Mouse (Mus musculus) lung, embryonic 16.5 days (tissue): ENCODE measurements around the gene Gabarapl1. TPM values are rescaled to one million over a fixed set of nuclear protein-coding genes. Genes with fewer than 3 reads are reported as not detected.

Experiments
- ATAC-seq: fragments of 200-750 bp; cut with Nextera tagmentation; 2 replicates; pipeline ENCODE4 v1.8.0; 2017; ENCODE audit warnings: low read depth, mild to moderate bottlenecking, moderate library complexity
- H3K27ac ChIP-seq: fragments of 300-500 bp; sonication (generic); 2 replicates; pipeline ENCODE4 v1.5.1; 2014; ENCODE audit warnings: mild to moderate bottlenecking, control low read depth, low read length
- H3K27me3 ChIP-seq: fragments of 300-500 bp; sonication (generic); 2 replicates; pipeline ENCODE4 v1.6.1; 2014; ENCODE audit warnings: low read depth, low read length, mixed read lengths; ENCODE audit not compliant: control insufficient read depth, insufficient read depth
- H3K36me3 ChIP-seq: fragments of 300-500 bp; sonication (generic); 2 replicates; pipeline ENCODE4 v1.6.1; 2014; ENCODE audit warnings: low read length; ENCODE audit not compliant: control insufficient read depth, insufficient read depth
- H3K4me1 ChIP-seq: fragments of 300-500 bp; sonication (generic); replicated peaks from 2 replicates; pipeline ENCODE4 v1.6.1; 2014; ENCODE audit warnings: low read length, mixed read lengths; ENCODE audit not compliant: control insufficient read depth, insufficient read depth
- H3K4me2 ChIP-seq: fragments of 300-500 bp; sonication (generic); 2 replicates; pipeline ENCODE4 v1.6.1; 2014; ENCODE audit warnings: low read depth, low read length, control low read depth
- H3K4me3 ChIP-seq: fragments of 300-500 bp; sonication (generic); 2 replicates; pipeline ENCODE4 v1.5.1; 2014; ENCODE audit warnings: mild to moderate bottlenecking, low read length, control low read depth
- H3K9ac ChIP-seq: fragments of 300-500 bp; sonication (generic); 2 replicates; pipeline ENCODE4 v1.6.1; 2014; ENCODE audit warnings: low read length, control low read depth
- H3K9me3 ChIP-seq: fragments of 300-500 bp; sonication (generic); 2 replicates; pipeline ENCODE4 v1.6.1; 2016; ENCODE audit warnings: low read length; ENCODE audit not compliant: control insufficient read depth
- WGBS: fragments of 180-500 bp; shearing (Covaris S2); extraction: QIAGEN DNeasy Blood & Tissue Kit; methylation state at CpG from one replicate; pipeline ENCODE4 v1.1.7; 2014; 5-methylcytosine and 5-hydroxymethylcytosine counted together
- polyA plus RNA-seq: library from polyadenylated mRNA; unstranded; fragments of >200 nt; fragmentation: Nextera tagmentation; extraction: Ambion mirVana; gene quantifications from 2 replicates; pipeline ENCODE4 v1.2.1, GENCODE M21; 2015

Gabarapl1 gene
- polyA plus RNA-seq, 1 experiment from 2014 or later: 48.0 TPM

GRCm38 (mm10) chr6:129512868-129513267, 20.1 kb upstream of the Gabarapl1 start:
- Histone ChIP-seq H3K9ac (no peak overlapping the region), H3K4me1 (peaks cover 12% of the 10 kb centered on the region), H3K4me2 (no peak overlapping the region; the same call in 1 of the 2 replicates), H3K27me3 (no peaks in the 10 kb centered on the region), H3K9me3 (no peaks in the 10 kb centered on the region), H3K36me3 (no peaks in the 10 kb centered on the region), H3K4me3 (no peak overlapping the region), H3K27ac (no peak overlapping the region)
- no peak for ATAC-seq
- 53% methylated on average over 8 of the region's 8 CpGs for WGBS

GRCm38 (mm10) chr6:129513409-129513808, 19.6 kb upstream of the Gabarapl1 start:
- H3K27me3 ChIP-seq: no peaks in the 10 kb centered on the region
- peaks cover 12% of the 10 kb centered on the region for H3K4me1 ChIP-seq
- no peaks in the 10 kb centered on the region for H3K36me3 ChIP-seq
- H3K4me3 ChIP-seq: no peak overlapping the region
- H3K27ac ChIP-seq: peak overlapping the region; percentile 71
- ATAC-seq: peak; percentile 86
- H3K9ac ChIP-seq: no peak overlapping the region
- no peaks in the 10 kb centered on the region for H3K9me3 ChIP-seq
- H3K4me2 ChIP-seq: no peak overlapping the region
- WGBS: 10% methylated on average over 1 of the region's 1 CpGs

- H3K9ac ChIP-seq: no peak overlapping the region
- no peak overlapping the region for H3K4me3 ChIP-seq
- no peak for ATAC-seq
- no peaks in the 10 kb centered on the region for H3K36me3 ChIP-seq
- no peaks in the 10 kb centered on the region for H3K9me3 ChIP-seq
- no peak overlapping the region for H3K27ac ChIP-seq
- WGBS: 48% methylated on average over 2 of the region's 2 CpGs
- no peaks in the 10 kb centered on the region for H3K27me3 ChIP-seq
- peaks cover 12% of the 10 kb centered on the region for H3K4me1 ChIP-seq
- no peak overlapping the region for H3K4me2 ChIP-seq
Measured at GRCm38 (mm10) chr6:129514376-129514775, 18.6 kb upstream of the Gabarapl1 start.

- Histone ChIP-seq H3K9me3 (no peaks in the 10 kb centered on the region), H3K36me3 (no peaks in the 10 kb centered on the region), H3K27ac (no peak overlapping the region), H3K4me2 (no peak overlapping the region), H3K9ac (no peak overlapping the region), H3K4me3 (no peak overlapping the region), H3K27me3 (no peaks in the 10 kb centered on the region), H3K4me1 (peaks cover 12% of the 10 kb centered on the region)
- ATAC-seq: no peak
- WGBS: 71% methylated on average over 3 of the region's 3 CpGs
Measured at GRCm38 (mm10) chr6:129515068-129515467, 17.9 kb upstream of the Gabarapl1 start.

- no peak for ATAC-seq
- Histone ChIP-seq H3K4me3 (no peak overlapping the region), H3K4me2 (no peak overlapping the region), H3K4me1 (peaks cover 12% of the 10 kb centered on the region), H3K27me3 (no peaks in the 10 kb centered on the region), H3K9ac (no peak overlapping the region), H3K27ac (no peak overlapping the region), H3K36me3 (no peaks in the 10 kb centered on the region), H3K9me3 (no peaks in the 10 kb centered on the region)
- 84% methylated on average over 10 of the region's 10 CpGs for WGBS
Measured at GRCm38 (mm10) chr6:129516388-129516787, 16.6 kb upstream of the Gabarapl1 start.

- ATAC-seq: peak; percentile 78
- Histone ChIP-seq H3K9ac (no peak overlapping the region), H3K4me2 (no peak overlapping the region), H3K9me3 (no peaks in the 10 kb centered on the region), H3K27me3 (no peaks in the 10 kb centered on the region), H3K4me3 (no peak overlapping the region), H3K36me3 (no peaks in the 10 kb centered on the region), H3K4me1 (peaks cover 9% of the 10 kb centered on the region), H3K27ac (no peak overlapping the region)
- WGBS: 46% methylated on average over 2 of the region's 2 CpGs
Measured at GRCm38 (mm10) chr6:129517752-129518408, 15.1 kb upstream of the Gabarapl1 start.

GRCm38 (mm10) chr6:129526069-129526468, 6.9 kb upstream of the Gabarapl1 start:
- no peaks in the 10 kb centered on the region for H3K4me1 ChIP-seq
- H3K9me3 ChIP-seq: no peaks in the 10 kb centered on the region
- no peak overlapping the region for H3K27ac ChIP-seq

GRCm38 (mm10) chr6:129527416-129527815, 5.5 kb upstream of the Gabarapl1 start:
- no peak for ATAC-seq
- Histone ChIP-seq H3K4me2 (no peak overlapping the region), H3K9ac (no peak overlapping the region), H3K27ac (no peak overlapping the region), H3K4me1 (peaks cover 2% of the 10 kb centered on the region), H3K36me3 (no peaks in the 10 kb centered on the region), H3K27me3 (no peaks in the 10 kb centered on the region), H3K4me3 (no peak overlapping the region), H3K9me3 (no peaks in the 10 kb centered on the region)
- 57% methylated on average over 2 of the region's 2 CpGs for WGBS

More at GRCm38 (mm10) chr6:129526069-129526468, 6.9 kb upstream of the Gabarapl1 start:
- H3K27me3 ChIP-seq: no peaks in the 10 kb centered on the region
- no peak for ATAC-seq
- no peaks in the 10 kb centered on the region for H3K36me3 ChIP-seq
- no peak overlapping the region for H3K9ac ChIP-seq
- no peak overlapping the region for H3K4me3 ChIP-seq
- no peak overlapping the region for H3K4me2 ChIP-seq

GRCm38 (mm10) chr6:129529605-129530004, 3.4 kb upstream of the Gabarapl1 start:
- H3K4me1 ChIP-seq: peaks cover 11% of the 10 kb centered on the region
- H3K36me3 ChIP-seq: no peaks in the 10 kb centered on the region
- no peak for ATAC-seq
- H3K27ac ChIP-seq: no peak overlapping the region
- WGBS: 64% methylated on average over 1 of the region's 1 CpGs
- no peaks in the 10 kb centered on the region for H3K9me3 ChIP-seq
- no peak overlapping the region for H3K4me2 ChIP-seq
- H3K4me3 ChIP-seq: no peak overlapping the region
- H3K9ac ChIP-seq: no peak overlapping the region
- no peaks in the 10 kb centered on the region for H3K27me3 ChIP-seq

- H3K9ac ChIP-seq: no peak overlapping the region
- H3K4me3 ChIP-seq: no peak overlapping the region
- H3K4me2 ChIP-seq: no peak overlapping the region
- H3K9me3 ChIP-seq: no peaks in the 10 kb centered on the region
- peaks cover 17% of the 10 kb centered on the region for H3K4me1 ChIP-seq
- ATAC-seq: no peak
- no peaks in the 10 kb centered on the region for H3K27me3 ChIP-seq
- H3K27ac ChIP-seq: no peak overlapping the region
- H3K36me3 ChIP-seq: no peaks in the 10 kb centered on the region
Measured at GRCm38 (mm10) chr6:129530261-129530660, 2.7 kb upstream of the Gabarapl1 start.
